Mouse (Mus musculus): Measurements from ENCODE around the gene Slc12a5. TPM values are rescaled to one million over a fixed set of nuclear protein-coding genes. Genes with fewer than 3 reads are reported as not detected.

The Slc12a5 gene
- polyA plus RNA-seq, 1 experiment from 2014 or later: 0.57 TPM

- Histone ChIP-seq H3K9me3 (ENCODE audit: low read depth, low read length) (no peaks in the 10 kb centered on the region), H3K4me1 (ENCODE audit: insufficient read depth) (peaks cover 9% of the 10 kb centered on the region), H3K27me3 (ENCODE audit: insufficient read depth, low read length) (no peaks in the 10 kb centered on the region), H3K27ac (ENCODE audit: low read depth) (no peak overlapping the region), H3K9ac (peak overlapping the region; percentile 95), H3K4me2 (peak overlapping the region; percentile 82), H3K36me3 (ENCODE audit: insufficient read depth) (no peaks in the 10 kb centered on the region), H3K4me3 (ENCODE audit: low read depth, low read length) (peak overlapping the region; percentile 94)
- WGBS: 18% methylated on average over 6 of the region's 6 CpGs
- TF ChIP-seq CTCF (IDR thresholded peaks at IDR 0.05; ENCODE audit: low read depth): no peak
- no peak for ATAC-seq (ENCODE audit: insufficient read depth)
- DNase-seq: peak; percentile 10
Observed at GRCm38 (mm10) chr2:165033306-165033705, 72.7 kb downstream of the Slc12a5 start.

GRCm38 (mm10) chr2:165034131-165035057 is 73.8 kb downstream of the Slc12a5 start, which contains the start of gene Ncoa5:
Ncoa5 (minus strand) TSS chr2:165034867.
- Histone ChIP-seq H3K4me3 (ENCODE audit: low read depth, low read length) (peak within 1 kb of the TSS; percentile 94), H3K4me2 (peak within 1 kb of the TSS; percentile 82), H3K9me3 (ENCODE audit: low read depth, low read length) (no peaks in the 10 kb centered on the region), H3K36me3 (ENCODE audit: insufficient read depth) (no peaks in the 10 kb centered on the region), H3K27ac (ENCODE audit: low read depth) (peak within 1 kb of the TSS; percentile 72), H3K9ac (peak within 1 kb of the TSS; percentile 95), H3K27me3 (ENCODE audit: insufficient read depth, low read length) (no peaks in the 10 kb centered on the region), H3K4me1 (ENCODE audit: insufficient read depth) (peaks cover 9% of the 10 kb centered on the region)
- TF ChIP-seq CTCF (IDR thresholded peaks at IDR 0.05; ENCODE audit: low read depth): peak; percentile 4; the same call in 1 of the 2 replicates
- under 1% methylated on average over 100 of the region's 111 CpGs for WGBS
- DNase-seq (peak; percentile 99), ATAC-seq (ENCODE audit: insufficient read depth) (peak; percentile 98)

- Histone ChIP-seq H3K4me2 (peak overlapping the region; percentile 82), H3K4me3 (ENCODE audit: low read depth, low read length) (peak overlapping the region; percentile 94), H3K4me1 (ENCODE audit: insufficient read depth) (peaks cover 9% of the 10 kb centered on the region), H3K36me3 (ENCODE audit: insufficient read depth) (no peaks in the 10 kb centered on the region), H3K9me3 (ENCODE audit: low read depth, low read length) (no peaks in the 10 kb centered on the region), H3K27me3 (ENCODE audit: insufficient read depth, low read length) (no peaks in the 10 kb centered on the region), H3K9ac (no peak overlapping the region), H3K27ac (ENCODE audit: low read depth) (no peak overlapping the region)
- ATAC-seq (ENCODE audit: insufficient read depth) (no peak), DNase-seq (no peak)
- no peak for TF ChIP-seq CTCF (IDR thresholded peaks at IDR 0.05; ENCODE audit: low read depth)
- 43% methylated on average over 5 of the region's 5 CpGs for WGBS
Observed at GRCm38 (mm10) chr2:165035058-165035431, 74.4 kb downstream of the Slc12a5 start.

GRCm38 (mm10) chr2:165037415-165037814 is 76.8 kb downstream of the Slc12a5 start:
- DNase-seq (no peak), ATAC-seq (ENCODE audit: insufficient read depth) (no peak)
- Histone ChIP-seq H3K4me2 (no peak overlapping the region), H3K4me1 (ENCODE audit: insufficient read depth) (peaks cover 9% of the 10 kb centered on the region), H3K4me3 (ENCODE audit: low read depth, low read length) (no peak overlapping the region), H3K27ac (ENCODE audit: low read depth) (no peak overlapping the region), H3K9ac (no peak overlapping the region), H3K36me3 (ENCODE audit: insufficient read depth) (no peaks in the 10 kb centered on the region), H3K9me3 (ENCODE audit: low read depth, low read length) (no peaks in the 10 kb centered on the region), H3K27me3 (ENCODE audit: insufficient read depth, low read length) (no peaks in the 10 kb centered on the region)
- no peak for TF ChIP-seq CTCF (IDR thresholded peaks at IDR 0.05; ENCODE audit: low read depth)
- WGBS: 63% methylated on average over 4 of the region's 4 CpGs

GRCm38 (mm10) chr2:165042126-165042525 is 81.5 kb downstream of the Slc12a5 start:
- no peak for TF ChIP-seq CTCF (IDR thresholded peaks at IDR 0.05; ENCODE audit: low read depth)
- Histone ChIP-seq H3K27me3 (ENCODE audit: insufficient read depth, low read length) (no peaks in the 10 kb centered on the region), H3K4me2 (no peak overlapping the region), H3K9ac (no peak overlapping the region), H3K4me1 (ENCODE audit: insufficient read depth) (no peaks in the 10 kb centered on the region), H3K36me3 (ENCODE audit: insufficient read depth) (no peaks in the 10 kb centered on the region), H3K9me3 (ENCODE audit: low read depth, low read length) (no peaks in the 10 kb centered on the region), H3K27ac (ENCODE audit: low read depth) (no peak overlapping the region), H3K4me3 (ENCODE audit: low read depth, low read length) (no peak overlapping the region)
- WGBS: 71% methylated on average over 5 of the region's 5 CpGs
- ATAC-seq (ENCODE audit: insufficient read depth): no peak
- DNase-seq: no peak

- Histone ChIP-seq H3K9ac (no peak overlapping the region), H3K27ac (ENCODE audit: low read depth) (no peak overlapping the region), H3K4me2 (no peak overlapping the region), H3K36me3 (ENCODE audit: insufficient read depth) (no peaks in the 10 kb centered on the region), H3K27me3 (ENCODE audit: insufficient read depth, low read length) (no peaks in the 10 kb centered on the region), H3K9me3 (ENCODE audit: low read depth, low read length) (no peaks in the 10 kb centered on the region), H3K4me1 (ENCODE audit: insufficient read depth) (no peaks in the 10 kb centered on the region), H3K4me3 (ENCODE audit: low read depth, low read length) (no peak overlapping the region)
- ATAC-seq (ENCODE audit: insufficient read depth) (no peak), DNase-seq (peak; percentile 28)
- 15% methylated on average over 17 of the region's 17 CpGs for WGBS
- TF ChIP-seq CTCF (IDR thresholded peaks at IDR 0.05; ENCODE audit: low read depth): no peak
Observed at GRCm38 (mm10) chr2:165043090-165043636, 82.6 kb downstream of the Slc12a5 start.

GRCm38 (mm10) chr2:165043729-165044128 is 83.1 kb downstream of the Slc12a5 start:
- H3K9me3 ChIP-seq (ENCODE audit: low read depth, low read length): no peaks in the 10 kb centered on the region
- no peak overlapping the region for H3K4me2 ChIP-seq
- DNase-seq: no peak
- H3K27me3 ChIP-seq (ENCODE audit: insufficient read depth, low read length): no peaks in the 10 kb centered on the region
- no peak overlapping the region for H3K4me3 ChIP-seq (ENCODE audit: low read depth, low read length)
- H3K4me1 ChIP-seq (ENCODE audit: insufficient read depth): no peaks in the 10 kb centered on the region
- no peaks in the 10 kb centered on the region for H3K36me3 ChIP-seq (ENCODE audit: insufficient read depth)
- H3K27ac ChIP-seq (ENCODE audit: low read depth): no peak overlapping the region
- TF ChIP-seq CTCF (IDR thresholded peaks at IDR 0.05; ENCODE audit: low read depth): no peak
- WGBS: 49% methylated on average over 2 of the region's 2 CpGs
- H3K9ac ChIP-seq: no peak overlapping the region
- ATAC-seq (ENCODE audit: insufficient read depth): no peak

Data from lung, embryonic 14.5 days (tissue).